ENCODE assay signal across 8 mouse cellular contexts in the genomic region with DNA sequence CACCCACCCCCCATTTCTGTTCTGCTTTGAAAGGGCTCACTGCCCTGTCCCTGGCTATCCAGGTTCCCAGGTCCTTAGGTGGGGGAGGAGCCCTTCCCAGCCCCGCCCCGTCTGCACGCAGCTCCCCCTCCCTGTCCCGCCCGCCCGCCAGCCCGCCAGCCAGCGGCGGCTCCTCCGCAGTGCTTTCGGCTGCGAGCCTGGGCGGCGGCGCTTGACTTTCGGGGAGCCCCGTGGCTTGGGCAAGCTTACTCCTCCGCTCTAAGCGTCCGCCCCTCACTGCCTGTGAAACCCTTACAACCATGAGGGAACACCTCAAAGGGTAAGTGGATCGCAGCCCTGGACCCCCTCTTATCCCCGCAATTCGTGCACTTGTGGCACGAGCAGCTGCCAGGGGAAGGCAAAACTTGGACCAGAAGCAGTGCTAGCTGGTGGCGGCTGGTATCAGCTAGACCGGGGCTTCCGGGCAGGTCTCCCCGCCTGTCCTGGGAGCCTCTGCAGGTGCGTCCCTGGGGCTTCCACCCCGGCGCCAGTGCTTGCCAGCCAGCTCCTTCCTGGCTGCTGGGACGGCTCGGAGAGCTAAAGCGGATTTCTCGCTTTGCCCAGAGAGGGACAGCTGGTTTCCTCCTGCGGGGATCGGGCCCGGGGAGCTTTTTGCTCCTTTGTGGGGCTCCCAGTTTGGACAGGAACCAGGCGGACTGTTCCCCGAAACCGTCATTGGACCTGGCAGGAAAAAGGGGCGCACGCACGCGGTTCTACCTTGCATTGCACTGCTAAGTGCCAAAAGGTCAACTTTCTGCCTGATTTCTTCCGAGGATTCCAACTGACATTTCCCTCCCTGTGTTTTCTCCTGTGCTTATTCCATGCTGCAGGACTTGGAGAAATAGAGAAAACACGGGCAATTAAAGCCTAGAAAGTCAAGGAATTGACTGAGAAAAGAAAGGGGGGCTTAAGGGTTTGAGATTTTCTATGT.
DNase-seq lines count a peak whose midpoint lies in the region; ATAC-seq and TF ChIP-seq lines count a peak whose summit lies in the region.

No protein-coding gene starts in this region.

- no peaks in the 10 kb centered on the region for H3K36me3 ChIP-seq in forebrain, embryonic 12.5 days (replicated peaks)
- no peaks in the 10 kb centered on the region for H3K36me3 ChIP-seq in heart, postnatal 0 days (replicated peaks; ENCODE audit: control insufficient read depth, insufficient read depth, low read length)
- H3K36me3 ChIP-seq in liver, postnatal 0 days (replicated peaks; ENCODE audit: insufficient read depth, low read length), result no peaks in the 10 kb centered on the region
- H3K36me3 ChIP-seq in neural tube, embryonic 14.5 days (ENCODE audit: control insufficient read depth, insufficient read depth, low read length), result no peaks in the 10 kb centered on the region

- WGBS in forebrain, embryonic 12.5 days, result 23% methylated on average over 37 of the region's 47 CpGs
- 16% methylated on average over 47 of the region's 47 CpGs for WGBS in heart, postnatal 0 days
- WGBS in liver, postnatal 0 days (ENCODE audit: insufficient replicate concordance), result 27% methylated on average over 37 of the region's 47 CpGs
- WGBS in neural tube, embryonic 14.5 days, result 11% methylated on average over 40 of the region's 47 CpGs

- DNase-seq in CD4-positive, CD25-positive, alpha-beta regulatory T cell, adult 2 months (ENCODE audit: low read depth, low spot score), result peak; percentile 57
- peak; percentile 27 for DNase-seq in c-Kit-positive CD71-positive TER-119-positive erythroid progenitor cells, embryonic 14.5 days (ENCODE audit: low spot score)
- peak; percentile 26 for DNase-seq in heart, postnatal 0 days (ENCODE audit: low spot score)
- peak; percentile 71 for DNase-seq in kidney, postnatal 14 days
- DNase-seq in liver, postnatal 0 days, result peak; percentile 69
- DNase-seq in thymus, adult 18-20 months, result peak; percentile 3 to 4

- H3K4me3 ChIP-seq in forebrain, embryonic 12.5 days (replicated peaks), result peak overlapping the region; percentile 53
- peak overlapping the region; percentile 65 for H3K4me3 ChIP-seq in heart, postnatal 0 days (ENCODE audit: low read depth, low read length)
- H3K4me3 ChIP-seq in liver, postnatal 0 days (ENCODE audit: low read depth, low read length), result peak overlapping the region; percentile 54
- peak overlapping the region; percentile 44 for H3K4me3 ChIP-seq in neural tube, embryonic 14.5 days (ENCODE audit: low read depth, low read length)

- H3K9ac ChIP-seq in forebrain, embryonic 12.5 days, result peak overlapping the region; percentile 61
- peak overlapping the region; percentile 73 for H3K9ac ChIP-seq in heart, postnatal 0 days (replicated peaks; ENCODE audit: low read depth, low read length)
- H3K9ac ChIP-seq in liver, postnatal 0 days (replicated peaks), result peak overlapping the region; percentile 67
- H3K9ac ChIP-seq in neural tube, embryonic 14.5 days (replicated peaks; ENCODE audit: low read depth, low read length), result peak overlapping the region; percentile 44

- H3K4me2 ChIP-seq in forebrain, embryonic 12.5 days, result peak overlapping the region; percentile 62
- H3K4me2 ChIP-seq in heart, postnatal 0 days (ENCODE audit: low read depth, low read length), result peak overlapping the region; percentile 67
- H3K4me2 ChIP-seq in liver, postnatal 0 days (ENCODE audit: low read depth, low read length), result peak overlapping the region; percentile 67
- H3K4me2 ChIP-seq in neural tube, embryonic 14.5 days (ENCODE audit: low read depth, low read length), result peak overlapping the region; percentile 58

- ATAC-seq in forebrain, embryonic 12.5 days (ENCODE audit: low FRiP score), result peak; percentile 96
- peak; percentile 93 for ATAC-seq in heart, postnatal 0 days (ENCODE audit: insufficient read depth, low read depth)
- ATAC-seq in liver, postnatal 0 days, result peak; percentile 92
- peak; percentile 96 for ATAC-seq in neural tube, embryonic 14.5 days (ENCODE audit: low read depth)

- H3K4me1 ChIP-seq in forebrain, embryonic 12.5 days, result no peaks in the 10 kb centered on the region
- no peaks in the 10 kb centered on the region for H3K4me1 ChIP-seq in heart, postnatal 0 days (ENCODE audit: control insufficient read depth, insufficient read depth)
- no peaks in the 10 kb centered on the region for H3K4me1 ChIP-seq in liver, postnatal 0 days (ENCODE audit: insufficient read depth)
- H3K4me1 ChIP-seq in neural tube, embryonic 14.5 days (ENCODE audit: control insufficient read depth, insufficient read depth, low read length), result no peaks in the 10 kb centered on the region

- no peak for TF ChIP-seq CTCF in heart, postnatal 0 days (IDR thresholded peaks at IDR 0.05; ENCODE audit: low read depth)
- TF ChIP-seq CTCF in liver, postnatal 0 days (IDR thresholded peaks at IDR 0.05; ENCODE audit: low read depth), result no peak

- H3K27me3 ChIP-seq in forebrain, embryonic 12.5 days, result peaks cover 15% of the 10 kb centered on the region; the same call in 1 of the 2 replicates
- no peaks in the 10 kb centered on the region for H3K27me3 ChIP-seq in heart, postnatal 0 days (ENCODE audit: control insufficient read depth, insufficient read depth, low read length)
- no peaks in the 10 kb centered on the region for H3K27me3 ChIP-seq in liver, postnatal 0 days (ENCODE audit: insufficient read depth, low read length)
- H3K27me3 ChIP-seq in neural tube, embryonic 14.5 days (ENCODE audit: control insufficient read depth, insufficient read depth, low read length), result no peaks in the 10 kb centered on the region

- TF ChIP-seq EP300 in heart, postnatal 0 days (IDR thresholded peaks at IDR 0.05; ENCODE audit: low read depth), result no peak
- no peak for TF ChIP-seq EP300 in liver, postnatal 0 days (IDR thresholded peaks at IDR 0.05; ENCODE audit: low read depth)

- H3K27ac ChIP-seq in forebrain, embryonic 12.5 days, result peak overlapping the region; percentile 61
- peak overlapping the region; percentile 69 for H3K27ac ChIP-seq in heart, postnatal 0 days (ENCODE audit: low read depth)
- H3K27ac ChIP-seq in liver, postnatal 0 days (ENCODE audit: low read depth), result peak overlapping the region; percentile 34; the same call in 1 of the 2 replicates
- no peak overlapping the region for H3K27ac ChIP-seq in neural tube, embryonic 14.5 days (ENCODE audit: low read depth, low read length)

- no peaks in the 10 kb centered on the region for H3K9me3 ChIP-seq in forebrain, embryonic 12.5 days
- no peaks in the 10 kb centered on the region for H3K9me3 ChIP-seq in heart, postnatal 0 days (replicated peaks; ENCODE audit: control insufficient read depth, low read length)
- no peaks in the 10 kb centered on the region for H3K9me3 ChIP-seq in liver, postnatal 0 days (ENCODE audit: low read length)
- H3K9me3 ChIP-seq in neural tube, embryonic 14.5 days (ENCODE audit: control insufficient read depth, low read length), result no peaks in the 10 kb centered on the region

Comparison
In these comparisons a context has a peak if more than half of its experiments do, and no peak if none do; other contexts are left out.
1. DNase-seq: peak in every context shown above with its lines; median percentile 71 in kidney, postnatal 14 days; 69 in liver, postnatal 0 days; 57 in CD4-positive, CD25-positive, alpha-beta regulatory T cell, adult 2 months; 27 in c-Kit-positive CD71-positive TER-119-positive erythroid progenitor cells, embryonic 14.5 days; 26 in heart, postnatal 0 days; 4 in thymus, adult 18-20 months.